Mouse (Mus musculus) midbrain, embryonic 12.5 days (tissue): ENCODE measurements around the gene Zdhhc16. TPM values are rescaled to one million over a fixed set of nuclear protein-coding genes. Genes with fewer than 3 reads are reported as not detected.

Source experiments
- polyA plus RNA-seq: library from polyadenylated mRNA; unstranded; fragments of >200 nt; fragmentation: Nextera tagmentation; extraction: Ambion mirVana; gene quantifications from 2 replicates; pipeline ENCODE4 v1.2.1, GENCODE M21; 2016

Zdhhc16 gene
- polyA plus RNA-seq, 1 experiment from 2014 or later, result 82.6 TPM

Other genes with a start within 250 kb of the Zdhhc16 start
- 12.2 and 14.8 TPM in 2 replicates for gene Slit1, start 189.8 kb upstream of the Zdhhc16 start, polyA plus RNA-seq
- 27.8 and 29.5 TPM in 2 replicates for gene Arhgap19, start 131.4 kb upstream of the Zdhhc16 start, polyA plus RNA-seq
- 15.5 and 18.6 TPM in 2 replicates for gene Frat1, start 103.5 kb upstream of the Zdhhc16 start, polyA plus RNA-seq
- 15.1 and 15.8 TPM in 2 replicates for gene Frat2, start 85.3 kb upstream of the Zdhhc16 start, polyA plus RNA-seq
- 22.8 and 22.9 TPM in 2 replicates for gene Rrp12, start 37.3 kb upstream of the Zdhhc16 start, polyA plus RNA-seq
- 514 and 531 TPM in 2 replicates for gene Pgam1, start 21.6 kb upstream of the Zdhhc16 start, polyA plus RNA-seq
- gene Exosc1, start 57 bp upstream of the Zdhhc16 start, polyA plus RNA-seq, result 73.1 and 76.8 TPM in 2 replicates
- gene Mms19, start 47.7 kb downstream of the Zdhhc16 start, polyA plus RNA-seq, result 35.5 and 37.8 TPM in 2 replicates
- 11.2 and 12.0 TPM in 2 replicates for gene Ubtd1, start 48.3 kb downstream of the Zdhhc16 start, polyA plus RNA-seq
- not detected in 2 replicates for gene Ankrd2, start 102.5 kb downstream of the Zdhhc16 start, polyA plus RNA-seq
- 0.98 and 1.3 TPM in 2 replicates for gene Hoga1, start 112.1 kb downstream of the Zdhhc16 start, polyA plus RNA-seq
- gene 4933411K16Rik, start 118.8 kb downstream of the Zdhhc16 start, polyA plus RNA-seq, result not detected in 2 replicates
- 73.5 and 80.5 TPM in 2 replicates for gene Morn4, start 152.9 kb downstream of the Zdhhc16 start, polyA plus RNA-seq
- gene Pi4k2a, start 157.0 kb downstream of the Zdhhc16 start, polyA plus RNA-seq, result 36.0 and 36.2 TPM in 2 replicates
- 9.1 TPM in 2 replicates for gene Avpi1, start 195.6 kb downstream of the Zdhhc16 start, polyA plus RNA-seq
- 4.2 and 4.8 TPM in 2 replicates for gene Marveld1, start 213.9 kb downstream of the Zdhhc16 start, polyA plus RNA-seq
- 53.3 and 55.5 TPM in 2 replicates for gene Zfyve27, start 230.5 kb downstream of the Zdhhc16 start, polyA plus RNA-seq